Mouse (Mus musculus) liver, adult 2 months (tissue): ENCODE data around the gene Prcd. TPM values are rescaled to one million over a fixed set of nuclear protein-coding genes. Genes with fewer than 3 reads are reported as not detected.
A peak's percentile ranks its signal among the peaks of the same experiment; 100 is the strongest.

ENCODE experiments used
- DNase-seq: peaks from one replicate; pipeline ENCODE4 v3.0.0-alpha.2; 2011; ENCODE audit warnings: low read depth, low spot score; ENCODE audit errors: extremely low read depth
- H3K27ac ChIP-seq: fragments of 200-500 bp; replicated peaks from 2 replicates; pipeline ENCODE4 v1.5.1; 2012; ENCODE audit warnings: low read depth, mild to moderate bottlenecking, control low read depth, inconsistent platforms, low read length; ENCODE audit not compliant: insufficient read depth
- H3K27me3 ChIP-seq: fragments of 200-500 bp; 2 replicates; pipeline ENCODE4 v1.6.1; 2012; ENCODE audit warnings: mild to moderate bottlenecking, moderate library complexity, low read length, inconsistent platforms; ENCODE audit not compliant: control insufficient read depth, insufficient read depth
- H3K36me3 ChIP-seq: fragments of 200-500 bp; 2 replicates; pipeline ENCODE4 v1.6.1; 2012; ENCODE audit warnings: low read length, inconsistent platforms; ENCODE audit not compliant: control insufficient read depth, insufficient read depth
- H3K4me1 ChIP-seq: fragments of 200-500 bp; 2 replicates; pipeline ENCODE4 v1.6.1; 2011; ENCODE audit warnings: low read length; ENCODE audit not compliant: control insufficient read depth, insufficient read depth
- H3K4me3 ChIP-seq: fragments of 200-500 bp; 2 replicates; pipeline ENCODE4 v1.5.1; 2011; ENCODE audit warnings: low read depth, mild to moderate bottlenecking, control low read depth, low read length, moderate library complexity; ENCODE audit not compliant: insufficient read depth
- H3K79me2 ChIP-seq: fragments of 200-500 bp; 2 replicates; pipeline ENCODE4 v1.6.1; 2012; ENCODE audit warnings: inconsistent platforms, mild to moderate bottlenecking, low read length, moderate library complexity; ENCODE audit not compliant: control insufficient read depth, insufficient read depth
- H3K9ac ChIP-seq: fragments of 200-500 bp; 2 replicates; pipeline ENCODE4 v1.6.1; 2012; ENCODE audit warnings: low read depth, mild to moderate bottlenecking, control low read depth, inconsistent platforms, low read length
- CTCF ChIP-seq: fragments of 200-500 bp; IDR thresholded peaks from 2 replicates; pipeline ENCODE4 v1.5.1; 2011; ENCODE audit warnings: low read depth, low read length, control low read depth
- POLR2A ChIP-seq: fragments of 200-500 bp; IDR thresholded peaks from 2 replicates; pipeline ENCODE4 v1.6.1; 2011; ENCODE audit warnings: low read length, control low read depth; ENCODE audit not compliant: insufficient read depth; ENCODE audit errors: extremely low read depth
- WGBS: fragments of 180-500 bp; shearing (Covaris S2); methylation state at CpG from one replicate; pipeline ENCODE4 v1.1.7; 2018; 5-methylcytosine and 5-hydroxymethylcytosine counted together
- polyA plus RNA-seq: library from polyadenylated mRNA; depleted of rRNA; stranded (reverse); fragments of >200 nt; gene quantifications from 2 replicates; pipeline ENCODE4 v1.2.3, GENCODE M21; 2012
- total RNA-seq: library from RNA; depleted of rRNA; stranded (reverse); fragments of >200 nt; gene quantifications from 2 replicates; pipeline ENCODE4 v1.2.3, GENCODE M21; 2014

Gene Prcd
- total and polyA plus RNA-seq, 2 experiments: not detected

DNA sequence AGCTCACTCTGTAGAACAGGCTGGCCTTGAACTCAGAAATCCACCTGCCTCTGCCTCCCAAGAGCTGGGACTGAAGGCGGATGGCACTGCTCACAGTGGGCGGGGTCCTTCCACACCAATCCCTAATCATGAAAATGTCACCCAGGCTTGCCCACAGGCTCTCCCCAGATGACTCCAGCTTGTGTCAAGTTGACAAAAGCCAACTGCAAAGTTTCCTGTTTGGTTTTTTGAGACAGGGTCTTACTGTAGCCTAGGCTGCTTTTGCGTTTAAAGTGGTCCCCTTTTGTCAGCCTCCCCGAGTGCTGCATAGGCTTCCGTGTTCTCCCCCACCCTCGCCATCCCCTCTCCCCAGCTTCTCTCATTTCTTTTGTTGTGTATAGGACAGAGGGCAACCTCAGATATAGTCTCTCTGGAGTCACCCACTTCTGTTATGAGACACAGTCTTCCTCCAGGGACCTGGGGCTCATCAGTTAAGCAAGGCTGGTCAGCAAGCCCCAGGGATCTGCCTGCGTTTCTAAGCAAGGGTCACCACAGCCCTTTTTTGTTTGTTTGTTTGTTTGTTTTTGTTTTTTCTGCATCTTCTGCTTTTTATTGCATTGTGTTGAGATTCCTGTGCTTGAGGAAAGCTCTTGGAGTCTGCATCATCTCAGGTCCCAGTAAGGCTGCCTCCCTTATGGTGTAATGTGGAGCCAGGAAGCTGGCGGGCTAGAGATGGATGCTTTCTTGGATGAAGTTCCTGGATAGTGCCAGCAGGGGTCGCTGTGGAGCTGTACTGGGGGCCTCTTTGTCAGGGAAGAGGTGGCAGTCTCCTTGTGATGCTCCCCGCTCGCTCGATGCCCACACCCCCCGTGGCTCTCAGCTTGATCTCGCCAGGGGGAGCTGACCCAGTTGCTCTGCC, 10.4 kb upstream of the Prcd start:
- H3K9ac ChIP-seq: no peak overlapping the region
- H3K79me2 ChIP-seq: no peaks in the 10 kb centered on the region
- no peaks in the 10 kb centered on the region for H3K27me3 ChIP-seq
- DNase-seq: peak; percentile 36
- no peaks in the 10 kb centered on the region for H3K36me3 ChIP-seq
- H3K27ac ChIP-seq: no peak overlapping the region
- 37% methylated on average over 14 of the region's 14 CpGs for WGBS
- no peak for TF ChIP-seq POLR2A
- TF ChIP-seq CTCF: peak; percentile 96
- H3K4me1 ChIP-seq: no peaks in the 10 kb centered on the region
- no peak overlapping the region for H3K4me3 ChIP-seq

DNA sequence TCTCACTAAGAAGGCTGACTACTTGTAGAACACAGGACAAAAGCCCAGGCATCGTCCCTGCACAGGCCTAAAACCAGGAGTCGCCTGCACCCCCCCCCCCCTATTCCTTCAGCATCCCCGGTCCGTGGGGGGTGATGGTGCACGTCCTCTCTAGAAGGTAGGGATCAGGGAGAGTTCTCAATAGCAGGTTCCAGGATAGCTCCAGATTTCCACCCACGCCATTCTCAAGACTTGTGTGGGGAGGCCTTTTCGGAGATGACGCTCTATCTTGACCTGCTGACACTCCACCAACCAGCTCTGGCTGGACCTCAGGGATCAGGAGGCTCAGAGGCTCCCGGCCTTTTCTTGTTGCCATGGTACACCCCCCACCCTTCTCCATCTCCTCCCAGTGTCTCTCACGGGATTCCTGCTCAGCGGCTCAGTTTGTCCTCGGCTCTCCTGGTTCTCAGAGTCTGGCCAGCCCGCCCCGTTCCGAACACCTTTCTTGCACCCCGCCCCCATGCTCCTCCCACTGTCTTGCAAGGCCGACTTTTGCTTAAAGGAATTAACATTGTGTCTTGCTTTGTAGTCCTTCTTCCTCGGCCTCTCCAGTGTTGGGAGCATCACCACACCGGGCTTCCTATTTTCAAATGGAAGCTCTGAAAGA, 9.6 kb upstream of the Prcd start:
- Histone ChIP-seq H3K27ac (no peak overlapping the region), H3K4me3 (no peak overlapping the region), H3K27me3 (no peaks in the 10 kb centered on the region), H3K9ac (no peak overlapping the region), H3K36me3 (no peaks in the 10 kb centered on the region), H3K79me2 (no peaks in the 10 kb centered on the region), H3K4me1 (no peaks in the 10 kb centered on the region)
- no peak for DNase-seq
- WGBS: 35% methylated on average over 19 of the region's 19 CpGs
- no peak for TF ChIP-seq POLR2A
- TF ChIP-seq CTCF: no peak

DNA sequence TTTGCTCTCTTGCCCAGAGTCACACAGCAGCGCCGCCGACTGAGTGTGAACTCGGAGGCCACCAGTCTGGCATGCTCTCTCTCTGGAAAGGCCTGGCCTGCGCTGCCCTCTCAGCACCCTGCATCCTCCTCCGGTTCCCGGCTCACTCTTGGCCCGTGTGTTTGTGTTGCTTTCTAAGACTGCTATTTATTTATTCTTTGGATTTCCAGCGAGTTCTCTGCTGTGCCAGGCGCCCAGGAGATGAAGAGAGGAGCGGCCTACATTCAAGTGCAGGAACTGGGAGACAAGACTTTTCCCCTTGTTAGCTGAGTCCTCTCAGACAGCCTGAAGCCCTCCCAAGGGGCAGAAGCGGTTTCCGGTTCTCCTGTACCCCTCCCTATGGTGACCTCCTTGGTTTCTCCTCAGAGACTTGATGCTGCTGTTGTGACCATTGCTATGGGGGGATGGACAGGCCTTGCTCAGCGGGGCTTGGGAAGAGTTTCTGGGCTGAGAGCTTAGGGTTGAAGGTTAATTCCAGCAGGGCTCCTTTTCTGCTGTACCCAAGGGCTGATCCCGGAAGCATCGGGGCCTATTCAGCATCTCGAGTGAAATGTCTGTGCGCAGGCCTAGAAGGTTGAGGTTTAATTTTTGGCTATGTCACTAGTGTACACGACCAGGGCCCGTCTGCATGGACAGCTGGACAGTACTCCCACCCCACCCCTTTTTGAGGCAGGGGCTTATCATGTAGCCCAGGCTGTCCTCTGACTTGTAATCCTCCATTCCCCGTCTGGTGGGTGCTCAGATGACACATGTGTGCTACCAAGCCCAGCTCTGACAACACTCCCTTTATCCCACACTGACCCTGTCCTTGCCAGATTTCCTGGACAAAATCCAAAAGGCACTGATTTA, 8.9 kb upstream of the Prcd start:
- DNase-seq: no peak

DNA sequence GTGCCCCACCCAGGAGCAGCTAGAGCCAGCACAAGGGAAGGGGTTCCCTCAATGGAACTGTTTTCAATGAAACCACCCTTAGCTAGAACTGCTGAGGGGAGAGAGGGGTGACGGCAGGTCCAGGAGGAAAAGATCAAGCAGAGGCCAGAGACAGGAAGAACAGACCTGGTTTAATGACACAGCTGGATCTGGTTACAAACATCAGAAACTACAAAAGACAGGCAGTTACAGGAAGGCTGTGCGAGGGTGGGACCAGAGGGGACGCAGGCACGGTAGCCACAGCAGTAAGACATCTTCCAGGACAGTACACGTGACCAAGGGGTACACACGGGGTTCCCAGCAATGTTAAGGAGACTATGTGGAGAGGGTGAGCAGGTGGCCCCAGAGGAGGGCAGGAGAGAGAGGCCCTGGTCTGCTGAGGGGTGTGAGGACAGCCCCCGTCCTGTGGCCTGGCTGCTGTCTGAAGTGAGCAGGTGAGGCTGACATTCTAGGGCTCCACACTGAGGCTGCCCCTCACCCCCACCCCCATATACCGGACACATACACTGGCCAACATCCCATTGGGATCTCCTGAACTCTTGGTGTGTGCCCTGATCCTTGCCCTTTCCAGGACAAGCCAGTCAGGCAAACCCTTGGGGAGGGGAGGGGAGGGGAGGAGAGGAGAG, 7.8 kb upstream of the Prcd start:
- no peak overlapping the region for H3K27ac ChIP-seq
- DNase-seq: no peak
- TF ChIP-seq CTCF (no peak), POLR2A (no peak)
- 79% methylated on average over 8 of the region's 8 CpGs for WGBS
- no peak overlapping the region for H3K4me3 ChIP-seq
- H3K27me3 ChIP-seq: no peaks in the 10 kb centered on the region
- no peaks in the 10 kb centered on the region for H3K4me1 ChIP-seq
- no peak overlapping the region for H3K9ac ChIP-seq
- no peaks in the 10 kb centered on the region for H3K36me3 ChIP-seq
- H3K79me2 ChIP-seq: no peaks in the 10 kb centered on the region

More for the DNA sequence above, 8.9 kb upstream of the Prcd start:
- no peaks in the 10 kb centered on the region for H3K4me1 ChIP-seq
- H3K27ac ChIP-seq: no peak overlapping the region
- no peaks in the 10 kb centered on the region for H3K79me2 ChIP-seq
- TF ChIP-seq CTCF (no peak), POLR2A (no peak)
- no peaks in the 10 kb centered on the region for H3K27me3 ChIP-seq
- 71% methylated on average over 21 of the region's 21 CpGs for WGBS
- no peak overlapping the region for H3K4me3 ChIP-seq
- H3K9ac ChIP-seq: no peak overlapping the region
- H3K36me3 ChIP-seq: no peaks in the 10 kb centered on the region

DNA sequence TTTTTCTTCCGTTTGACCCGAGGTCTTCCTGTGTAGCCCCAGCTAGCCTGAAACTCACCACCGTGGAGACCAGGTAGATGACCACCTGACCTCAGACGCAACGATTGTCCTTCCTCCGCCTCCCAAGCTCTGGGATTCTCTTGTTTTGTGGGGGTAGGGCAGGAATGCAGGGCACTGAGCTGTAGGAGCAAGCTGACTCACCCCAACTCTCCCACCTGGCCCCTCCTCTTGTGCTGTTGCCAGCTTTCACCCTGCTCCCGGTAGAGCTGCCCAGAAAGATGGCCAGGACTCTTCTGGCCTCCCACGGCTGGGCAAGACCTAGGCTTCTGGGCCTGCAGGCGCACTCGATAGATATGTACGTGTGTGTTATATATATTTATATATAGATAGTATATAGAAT, 7.2 kb upstream of the Prcd start:
- no peak overlapping the region for H3K4me3 ChIP-seq
- no peaks in the 10 kb centered on the region for H3K4me1 ChIP-seq
- no peaks in the 10 kb centered on the region for H3K79me2 ChIP-seq
- WGBS: 76% methylated on average over 11 of the region's 11 CpGs
- H3K9ac ChIP-seq: no peak overlapping the region
- no peak for DNase-seq
- TF ChIP-seq CTCF: no peak
- no peak for TF ChIP-seq POLR2A
- no peak overlapping the region for H3K27ac ChIP-seq
- no peaks in the 10 kb centered on the region for H3K36me3 ChIP-seq
- no peaks in the 10 kb centered on the region for H3K27me3 ChIP-seq
